Mouse (Mus musculus): ENCODE data around the gene Rnaseh2b.

DNA sequence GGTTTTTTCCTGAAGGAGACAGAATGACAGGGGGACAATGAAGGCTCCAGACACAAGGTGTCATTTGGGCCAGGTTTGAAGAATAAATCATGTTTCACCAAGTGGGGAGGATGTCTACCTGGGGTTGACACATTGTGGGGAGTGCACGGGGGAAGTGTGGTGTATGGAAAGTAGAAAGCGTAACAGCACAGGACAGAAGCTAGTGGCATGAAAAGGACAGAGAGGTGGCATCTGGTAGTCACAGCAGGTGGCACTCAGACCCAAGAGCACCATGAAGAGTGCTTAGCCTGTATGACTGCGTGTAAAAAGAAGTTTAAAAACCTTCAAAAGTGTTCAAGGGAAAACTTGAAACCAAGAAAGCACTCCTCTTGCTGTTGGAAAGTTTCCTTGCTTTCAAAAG is 42.3 kb upstream of the Rnaseh2b start:
- TF ChIP-seq CTCF (conservative IDR thresholded peaks at IDR 0.05; ENCODE audit: low read length) (no peak), POU5F1 (IDR thresholded peaks at IDR 0.05; ENCODE audit: borderline replicate concordance, low read length) (no peak), NANOG (IDR thresholded peaks at IDR 0.05; ENCODE audit: borderline replicate concordance, low read length) (no peak)

Data from E14TG2a.4 (cell line).